Mouse (Mus musculus) lung, adult 18-20 months (tissue): ENCODE measurements at regions not wholly inside any gene's neighbourhood (a gene's known extent, or its start where the extent isn't known, plus 50 kb on each side); places are given as distances from the start of the nearest gene placed in this dataset.

Source experiments
- DNase-seq, 2 experiments: peaks; one replicate each; pipeline ENCODE4 v3.0.0; 2022; ENCODE audit warnings: mixed read lengths in 2 of 2

DNA sequence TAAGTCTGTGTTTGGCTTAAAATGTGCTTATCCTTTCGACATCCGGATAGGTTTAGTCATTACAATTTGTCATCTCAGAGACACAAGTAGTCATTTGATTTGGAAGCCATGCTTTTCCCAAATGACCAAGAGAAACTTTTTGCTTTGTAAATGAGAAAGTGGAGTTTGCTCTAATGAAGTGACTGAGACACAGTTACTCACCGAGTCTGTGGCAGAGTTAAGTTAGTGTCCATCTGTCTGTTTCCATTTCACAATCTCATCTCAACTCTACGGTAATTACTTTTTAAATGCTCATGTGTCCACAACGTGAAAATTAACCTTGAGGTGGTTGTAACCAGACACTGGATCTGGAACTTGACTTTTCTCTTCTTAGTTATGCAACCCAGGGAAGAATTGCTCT, 59.2 kb upstream of the Mpdz start:
- no peak for DNase-seq

DNA sequence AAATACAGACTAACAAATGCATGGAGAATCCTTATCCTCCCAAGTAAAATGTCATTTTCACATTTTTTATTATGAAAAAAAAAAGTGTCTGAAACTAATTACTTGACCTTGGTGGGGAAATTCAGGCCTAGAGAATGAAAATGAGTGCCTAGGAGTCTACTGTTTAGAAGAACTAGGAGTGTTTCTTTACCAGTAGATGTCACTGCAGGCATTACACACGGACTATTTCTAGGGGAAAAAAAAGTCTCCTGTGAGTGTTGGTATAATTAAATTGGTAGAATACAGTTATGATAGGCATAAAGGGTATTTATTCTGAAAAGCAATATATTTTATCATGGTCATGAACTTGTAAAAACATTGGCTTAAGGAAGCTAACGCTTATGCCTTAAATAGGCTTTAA, 55.5 kb upstream of the Mpdz start:
- DNase-seq = no peak

DNA sequence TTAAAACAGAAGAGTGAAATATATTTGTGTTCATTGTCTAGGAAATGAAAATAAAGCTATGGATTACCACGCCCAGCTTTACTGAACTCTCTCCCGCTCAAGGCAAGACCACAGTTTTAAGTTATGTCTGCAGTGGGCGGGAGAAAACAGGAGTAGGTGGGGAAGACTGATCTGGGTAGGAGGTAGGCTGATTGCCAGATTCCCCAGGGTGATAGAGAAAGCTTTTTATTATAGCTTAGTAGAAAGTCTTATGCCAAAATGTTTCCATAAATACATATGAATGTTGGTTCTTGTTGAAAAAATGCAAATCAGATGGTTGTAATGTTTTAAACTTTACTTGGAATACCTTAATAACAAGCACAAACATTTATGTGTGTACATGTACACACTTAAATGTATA, 50.2 kb upstream of the Mpdz start:
- DNase-seq = no peak
